Mouse (Mus musculus) gastrocnemius, adult 2 months (tissue): Measurements from ENCODE around the gene Alox5ap. TPM values are rescaled to one million over a fixed set of nuclear protein-coding genes. Genes with fewer than 3 reads are reported as not detected.
A peak's percentile ranks its signal among the peaks of the same experiment; 100 is the strongest.

Experiments
- DNase-seq: peaks from one replicate; pipeline ENCODE4 v3.0.0; 2022
- H3K27ac ChIP-seq: fragments of 200-600 bp; 2 replicates; pipeline ENCODE4 v1.8.1; 2022; ENCODE audit warnings: mild to moderate bottlenecking
- H3K4me3 ChIP-seq: fragments of 200-600 bp; 2 replicates; pipeline ENCODE4 v1.8.1; 2022; ENCODE audit warnings: mild to moderate bottlenecking, moderate library complexity
- CTCF ChIP-seq: fragments of 200-600 bp; IDR thresholded peaks from 2 replicates; pipeline ENCODE4 v1.8.1; 2022; ENCODE audit warnings: antibody characterized with exemption, mild to moderate bottlenecking, moderate library complexity
- intact Hi-C: fragments of 180-260 bp; cut with DNase I; formaldehyde crosslinking; loops from one replicate; pipeline ENCODE4 v1.15.1; 2025
- long read RNA-seq, 2 experiments: library from polyadenylated mRNA; stranded (forward); transcript quantifications; one replicate each; pipeline ENCODE4 v2.0.0; 2021
- total RNA-seq, 2 experiments: library from RNA; stranded (reverse); gene quantifications; 2 replicates each; pipeline ENCODE4 v1.2.3; 2021

Alox5ap gene
- 1 to 10 TPM; 4.1 to 5.1 TPM for total RNA-seq
- long read RNA-seq, experiment 1, partial matches to known transcripts, result 0 of 1 reads
- long read RNA-seq, experiment 1, other reads (novel, unspliced or antisense), result 1 of 1 reads
- long read RNA-seq, experiment 2, partial matches to known transcripts, result 0 of 1 reads
- long read RNA-seq, experiment 2, other reads (novel, unspliced or antisense), result 1 of 1 reads

GRCm38 (mm10) chr5:149264405-149264804, at the start of gene Alox5ap:
Alox5ap (plus strand) TSS chr5:149264767.
- Histone ChIP-seq H3K4me3 (peak within 1 kb of the TSS; percentile 48), H3K27ac (peak within 1 kb of the TSS; percentile 38)
- intact Hi-C loops, result no loop called here
- TF ChIP-seq CTCF, result no peak
- no peak for DNase-seq

- Histone ChIP-seq H3K4me3 (no peak overlapping the region), H3K27ac (no peak overlapping the region)
- intact Hi-C loops, result no loop called here
- no peak for DNase-seq
- TF ChIP-seq CTCF, result no peak
Measured at GRCm38 (mm10) chr5:149215540-149215939, 49.0 kb upstream of the Alox5ap start.

- intact Hi-C loops, result no loop called here
- Histone ChIP-seq H3K4me3 (no peak overlapping the region), H3K27ac (no peak overlapping the region)
- DNase-seq, result no peak
- no peak for TF ChIP-seq CTCF
Measured at GRCm38 (mm10) chr5:149217524-149218357, 46.8 kb upstream of the Alox5ap start.

GRCm38 (mm10) chr5:149219493-149219892, 45.1 kb upstream of the Alox5ap start:
- Histone ChIP-seq H3K4me3 (no peak overlapping the region), H3K27ac (no peak overlapping the region)
- DNase-seq, result no peak
- intact Hi-C loops, result no loop called here
- no peak for TF ChIP-seq CTCF

GRCm38 (mm10) chr5:149221355-149221754, 43.2 kb upstream of the Alox5ap start:
- Histone ChIP-seq H3K27ac (no peak overlapping the region), H3K4me3 (no peak overlapping the region)
- intact Hi-C loops, result no loop called here
- TF ChIP-seq CTCF, result no peak
- no peak for DNase-seq

GRCm38 (mm10) chr5:149224666-149225065, 39.9 kb upstream of the Alox5ap start:
- intact Hi-C loops, result no loop called here
- DNase-seq, result no peak

GRCm38 (mm10) chr5:149228700-149229618, 35.6 kb upstream of the Alox5ap start:
- no peak for TF ChIP-seq CTCF
- intact Hi-C loops, result loop anchor here (1.0 kb wide), 1 partner anchor 45 kb away; the partner anchor contains the start of genes Hmgb1 and Uspl1
- Histone ChIP-seq H3K27ac (peak overlapping the region; percentile 95), H3K4me3 (peak overlapping the region; percentile 82)
- DNase-seq, result peak; percentile 100

More at GRCm38 (mm10) chr5:149224666-149225065, 39.9 kb upstream of the Alox5ap start:
- TF ChIP-seq CTCF, result no peak
- H3K27ac ChIP-seq, result no peak overlapping the region
- no peak overlapping the region for H3K4me3 ChIP-seq

GRCm38 (mm10) chr5:149229619-149230339, 34.8 kb upstream of the Alox5ap start:
- Histone ChIP-seq H3K27ac (peak overlapping the region; percentile 95), H3K4me3 (peak overlapping the region; percentile 82)
- intact Hi-C loops, result loop anchor here (1.0 to 5.0 kb wide), 2 partner anchors 45 to 177 kb away; partner anchors contain the start of genes Hmgb1 and Uspl1
- TF ChIP-seq CTCF, result no peak
- DNase-seq, result no peak

GRCm38 (mm10) chr5:149235002-149235401, 29.6 kb upstream of the Alox5ap start:
- intact Hi-C loops, result no loop called here
- Histone ChIP-seq H3K27ac (no peak overlapping the region; the same call in 1 of the 2 replicates), H3K4me3 (no peak overlapping the region)
- no peak for TF ChIP-seq CTCF
- DNase-seq, result no peak

- no peak for TF ChIP-seq CTCF
- peak overlapping the region; percentile 84 for H3K27ac ChIP-seq
- intact Hi-C loops, result no loop called here
- H3K4me3 ChIP-seq, result peak overlapping the region; percentile 69
- DNase-seq, result peak; percentile 59
Measured at GRCm38 (mm10) chr5:149237221-149237950, 27.2 kb upstream of the Alox5ap start.

- Histone ChIP-seq H3K4me3 (peak overlapping the region; percentile 60), H3K27ac (peak overlapping the region; percentile 88)
- no peak for TF ChIP-seq CTCF
- intact Hi-C loops, result no loop called here
- DNase-seq, result no peak
Measured at GRCm38 (mm10) chr5:149242467-149242866, 22.1 kb upstream of the Alox5ap start.
